Mouse (Mus musculus): ENCODE results near the gene Cacna1d. TPM values are rescaled to one million over a fixed set of nuclear protein-coding genes. Genes with fewer than 3 reads are reported as not detected.
A peak's percentile ranks its signal among the peaks of the same experiment; 100 is the strongest.

The Cacna1d gene
- polyA plus RNA-seq (2012; rRNA removed): 1.8 and 3.0 TPM in 2 replicates

DNA sequence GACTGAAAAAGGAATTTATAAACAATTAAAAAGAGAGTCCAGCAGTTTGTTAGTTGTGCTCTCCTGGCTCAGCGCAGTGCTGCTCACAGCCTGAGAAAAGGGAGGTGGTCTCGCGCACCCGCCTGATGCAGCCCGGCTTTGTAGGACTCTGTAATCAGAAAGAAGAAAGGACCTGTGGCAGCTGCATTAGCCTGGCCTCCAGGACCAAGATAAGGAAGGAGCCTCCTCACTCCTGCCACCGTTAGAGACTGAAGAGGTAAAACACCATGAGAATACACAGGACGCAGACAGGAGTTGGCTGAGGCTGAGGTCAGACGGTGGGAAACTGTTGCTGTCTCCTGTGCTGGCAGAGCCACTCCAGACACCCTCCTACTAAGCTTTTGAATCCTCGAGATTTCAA, at the start of gene Cacna1d:
TSS of gene Cacna1d (minus strand) at position 114 of the 400 bp plus-strand sequence.
- WGBS: 86% methylated on average over 9 of the region's 9 CpGs

GRCm38 (mm10) chr14:30533780-30534450, 42.7 kb upstream of the Cacna1d start:
- DNase-seq (ENCODE audit: low read depth, low spot score): no peak
- WGBS: 49% methylated on average over 6 of the region's 6 CpGs

More for the DNA sequence above, at the start of gene Cacna1d:
- no peak for DNase-seq (ENCODE audit: low read depth, low spot score)

DNA sequence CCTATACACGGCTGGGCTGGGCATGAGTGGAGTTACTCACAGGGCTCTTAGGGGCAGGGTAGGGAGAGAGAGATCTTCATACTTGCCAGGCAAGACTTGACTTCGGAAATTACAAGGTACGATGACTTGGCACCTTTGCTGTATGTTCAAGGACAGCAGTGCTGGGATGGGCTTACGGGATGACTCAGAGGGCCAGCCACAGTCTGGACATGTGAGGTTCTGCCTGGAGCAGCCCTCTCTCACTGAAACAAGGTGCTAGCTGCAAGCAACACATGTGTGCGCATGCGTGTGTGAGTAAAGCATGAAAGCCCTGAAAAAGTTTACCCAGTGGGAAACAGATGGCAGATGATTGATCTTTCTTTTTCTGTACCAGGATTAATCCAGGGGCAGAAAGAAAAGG, 40.6 kb upstream of the Cacna1d start:
- no peak for DNase-seq (ENCODE audit: low read depth, low spot score)
- 64% methylated on average over 6 of the region's 6 CpGs for WGBS

DNA sequence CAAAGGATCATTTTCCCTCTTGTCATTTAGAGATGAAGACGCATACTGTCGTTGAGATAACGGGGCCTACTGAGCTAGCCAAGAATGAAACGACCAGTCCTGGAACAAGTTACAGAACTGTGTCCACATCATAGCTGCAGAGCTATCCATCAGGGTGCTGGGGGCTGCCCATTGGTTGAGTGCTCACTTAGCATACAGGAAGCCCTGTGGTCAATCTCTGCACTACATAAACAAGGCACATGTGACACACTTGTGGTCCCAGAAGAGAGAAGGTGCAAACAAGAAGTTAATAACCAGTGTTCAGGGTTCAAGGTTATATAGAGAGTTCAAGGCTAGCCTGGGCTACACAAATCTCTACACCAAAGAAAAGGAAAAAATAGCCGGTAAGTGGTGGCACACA, 40.2 kb upstream of the Cacna1d start:
- DNase-seq (ENCODE audit: low read depth, low spot score): no peak
- WGBS: 80% methylated on average over 5 of the region's 5 CpGs

DNA sequence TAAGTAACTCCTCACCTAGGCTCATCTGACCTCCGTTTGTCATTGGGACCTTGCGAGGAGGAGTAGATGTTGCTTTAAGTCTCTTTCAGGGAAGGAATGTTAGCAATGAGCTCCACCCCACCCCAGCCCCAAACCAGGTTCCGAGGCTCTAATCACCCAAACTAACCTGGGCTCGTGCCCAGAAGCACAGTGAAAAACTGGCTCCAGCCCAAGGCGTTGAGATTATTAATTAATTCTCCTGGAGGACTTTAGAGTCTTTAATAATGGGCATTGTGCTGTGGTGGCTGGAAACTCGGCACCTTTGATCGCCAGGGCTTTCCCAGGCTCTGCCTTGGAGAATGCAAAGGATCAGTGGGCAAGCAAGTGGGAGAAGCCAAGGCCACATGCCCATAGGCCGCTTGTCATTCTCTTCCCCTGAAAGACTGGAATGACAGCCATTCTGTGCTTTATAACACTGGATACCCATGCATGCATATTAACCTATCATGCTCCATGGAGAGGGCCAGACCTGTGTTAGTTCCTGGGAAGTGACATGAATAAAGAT, 39.5 kb upstream of the Cacna1d start:
- DNase-seq (ENCODE audit: low read depth, low spot score): no peak
- 55% methylated on average over 8 of the region's 8 CpGs for WGBS

GRCm38 (mm10) chr14:30529454-30529853, 38.2 kb upstream of the Cacna1d start:
- DNase-seq (ENCODE audit: low read depth, low spot score): no peak
- 94% methylated on average over 12 of the region's 12 CpGs for WGBS

DNA sequence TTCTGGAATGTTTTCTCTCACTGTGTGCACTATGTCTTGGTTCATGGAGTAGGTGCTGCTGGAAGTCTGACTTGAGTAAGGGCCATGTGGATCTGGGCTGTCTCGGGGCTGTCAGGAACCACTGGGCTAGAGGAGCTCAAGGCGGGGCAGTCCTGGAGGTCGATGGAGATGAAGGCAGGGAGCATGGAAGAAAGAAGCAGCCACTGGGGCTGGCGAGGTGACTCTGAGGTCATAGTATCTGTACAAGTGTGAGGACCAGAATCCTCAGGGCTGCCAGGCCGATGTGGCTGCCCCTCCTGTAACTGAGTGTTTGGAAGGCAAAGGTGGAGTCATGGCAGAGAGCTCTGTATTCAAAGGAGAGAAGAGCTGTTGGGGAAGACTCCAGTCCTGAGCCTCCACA, 37.7 kb upstream of the Cacna1d start:
- DNase-seq (ENCODE audit: low read depth, low spot score): no peak
- WGBS: 84% methylated on average over 5 of the region's 5 CpGs

DNA sequence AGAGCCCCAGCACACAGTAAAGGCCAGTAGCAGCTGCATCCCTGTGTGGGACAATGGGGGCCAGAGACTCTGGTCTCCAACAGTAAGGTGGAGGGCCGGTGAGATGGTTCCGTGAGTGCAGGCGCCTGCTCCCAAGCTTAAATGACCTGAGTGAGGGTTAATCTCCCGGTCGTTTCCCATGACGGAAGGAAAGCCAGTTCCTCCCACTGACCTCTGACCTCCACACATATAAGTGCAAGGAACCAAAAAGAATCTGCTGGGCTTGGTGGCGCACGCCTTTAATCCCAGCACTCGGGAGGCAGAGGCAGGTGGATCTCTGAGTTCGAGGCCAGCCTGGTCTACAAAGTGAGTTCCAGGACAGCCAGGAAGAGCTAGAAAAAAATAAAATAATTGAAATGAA, 37.1 kb upstream of the Cacna1d start:
- no peak for DNase-seq (ENCODE audit: low read depth, low spot score)
- 88% methylated on average over 10 of the region's 10 CpGs for WGBS

- 80% methylated on average over 6 of the region's 6 CpGs for WGBS
- no peak for DNase-seq (ENCODE audit: low read depth, low spot score)
Observed at GRCm38 (mm10) chr14:30523356-30523755, 32.1 kb upstream of the Cacna1d start.

GRCm38 (mm10) chr14:30519323-30519722, 28.1 kb upstream of the Cacna1d start:
- WGBS: 91% methylated on average over 5 of the region's 5 CpGs
- DNase-seq (ENCODE audit: low read depth, low spot score): no peak

- 82% methylated on average over 13 of the region's 13 CpGs for WGBS
- no peak for DNase-seq (ENCODE audit: low read depth, low spot score)
Observed at GRCm38 (mm10) chr14:30515931-30516723, 24.9 kb upstream of the Cacna1d start.

- 78% methylated on average over 5 of the region's 5 CpGs for WGBS
- no peak for DNase-seq (ENCODE audit: low read depth, low spot score)
Observed at GRCm38 (mm10) chr14:30512896-30513295, 21.6 kb upstream of the Cacna1d start.

DNA sequence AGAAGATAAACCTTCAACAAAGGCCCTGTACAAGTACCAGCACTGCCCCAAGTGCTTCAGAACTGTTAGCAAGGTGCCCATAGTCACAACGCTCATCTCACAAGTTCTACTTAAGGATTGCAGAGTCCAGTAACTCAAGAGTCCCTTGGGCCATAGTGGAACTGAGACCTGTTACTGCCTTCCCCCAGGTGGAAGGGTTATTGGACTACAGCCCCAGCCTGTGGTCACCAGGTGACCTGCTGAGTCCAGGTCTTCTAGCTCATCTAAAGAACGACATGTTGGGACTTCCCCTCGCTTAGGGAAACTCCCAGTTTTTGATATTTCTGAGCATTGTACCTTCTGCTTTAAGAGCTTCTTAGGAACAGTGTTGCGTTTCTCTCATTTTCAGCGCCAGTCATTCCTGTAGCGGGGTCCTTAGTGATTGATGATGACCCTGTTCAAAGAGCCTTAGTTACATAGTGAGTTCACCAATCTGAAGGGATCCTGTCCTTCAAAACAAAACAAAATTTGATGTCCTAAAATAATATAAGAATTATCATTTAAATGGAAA, 19.0 kb upstream of the Cacna1d start:
- no peak for DNase-seq (ENCODE audit: low read depth, low spot score)
- 90% methylated on average over 6 of the region's 6 CpGs for WGBS

DNA sequence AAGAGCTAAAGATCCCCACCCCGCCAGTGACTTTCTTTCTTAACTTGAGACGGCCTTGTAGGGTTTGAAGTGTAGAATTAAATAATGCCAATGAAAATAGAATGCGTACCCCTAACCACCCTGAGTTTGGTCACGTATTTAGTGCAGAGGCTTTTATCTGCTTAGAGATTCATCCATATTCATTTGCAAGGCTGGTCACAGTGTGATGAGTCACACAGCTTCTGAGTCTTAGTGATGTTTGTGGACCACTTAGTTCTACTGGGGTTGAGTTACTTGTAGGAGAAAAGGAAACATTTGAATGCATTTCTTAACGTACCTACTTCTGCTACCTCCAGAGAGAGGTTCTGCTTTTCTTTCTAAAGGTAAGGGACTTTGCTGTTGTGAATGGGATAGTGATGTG, 13.7 kb upstream of the Cacna1d start:
- WGBS: 89% methylated on average over 5 of the region's 5 CpGs
- DNase-seq (ENCODE audit: low read depth, low spot score): no peak

GRCm38 (mm10) chr14:30498202-30498601, 6.9 kb upstream of the Cacna1d start:
- WGBS: 31% methylated on average over 2 of the region's 2 CpGs
- no peak for DNase-seq (ENCODE audit: low read depth, low spot score)

GRCm38 (mm10) chr14:30494998-30495397, 3.7 kb upstream of the Cacna1d start:
- 80% methylated on average over 6 of the region's 6 CpGs for WGBS
- DNase-seq (ENCODE audit: low read depth, low spot score): no peak

GRCm38 (mm10) chr14:30493276-30493675, 2.0 kb upstream of the Cacna1d start:
- DNase-seq (ENCODE audit: low read depth, low spot score): no peak
- 49% methylated on average over 1 of the region's 1 CpGs for WGBS

- DNase-seq (ENCODE audit: low read depth, low spot score): peak; percentile 90
- WGBS: under 1% methylated on average over 39 of the region's 39 CpGs
Observed at GRCm38 (mm10) chr14:30479361-30479948, 11.8 kb downstream of the Cacna1d start, which contains the start of gene Dcp1a. Gene Dcp1a (plus strand): TSS chr14:30479535.

GRCm38 (mm10) chr14:30474416-30474815, 16.8 kb downstream of the Cacna1d start:
- DNase-seq (ENCODE audit: low read depth, low spot score): no peak
- 78% methylated on average over 6 of the region's 6 CpGs for WGBS

- no peak for DNase-seq (ENCODE audit: low read depth, low spot score)
Observed at GRCm38 (mm10) chr14:30473605-30474004, 17.6 kb downstream of the Cacna1d start.

More at GRCm38 (mm10) chr14:30473605-30474004, 17.6 kb downstream of the Cacna1d start:
- 31% methylated on average over 5 of the region's 5 CpGs for WGBS
